Mouse (Mus musculus) ES-Bruce4 (cell line): ENCODE data around the gene Cnot6l.

Experiments
- EP300 ChIP-seq: IDR thresholded peaks from 2 replicates; pipeline ENCODE4 v1.6.1; 2011; ENCODE audit warnings: low read depth, low read length; ENCODE audit not compliant: insufficient read depth
- POLR2A ChIP-seq: IDR thresholded peaks from one replicate; pipeline ENCODE4 v1.8.1; 2011; ENCODE audit warnings: low read length; ENCODE audit not compliant: insufficient read depth

DNA sequence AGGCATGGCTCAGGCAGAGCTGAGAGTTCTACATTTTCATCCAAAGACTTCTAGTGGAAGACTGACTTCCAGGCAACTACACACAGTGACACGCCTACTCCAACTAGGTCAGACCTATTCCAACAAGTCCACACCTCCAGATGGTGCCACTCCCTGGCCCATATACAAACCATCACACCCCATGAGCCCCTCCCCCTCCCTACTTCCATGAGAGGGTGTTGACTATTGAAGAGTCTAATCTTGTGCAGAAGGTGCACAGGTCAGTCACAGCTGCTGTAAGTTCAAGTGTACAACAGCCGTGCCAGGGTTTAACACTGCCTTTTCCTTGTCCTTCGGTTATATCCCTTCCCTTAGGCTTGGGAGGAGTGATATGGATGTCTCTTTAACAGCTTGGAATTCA lies 121.5 kb downstream of the Cnot6l start:
- TF ChIP-seq POLR2A = no peak
- TF ChIP-seq EP300 = no peak
